Mouse (Mus musculus): ENCODE results near the gene Tle6.
A peak's percentile ranks its signal among the peaks of the same experiment; 100 is the strongest.

The Tle6 gene

GRCm38 (mm10) chr10:81593935-81594334 is 6.9 kb downstream of the Tle6 start:
- DNase-seq (ENCODE audit: inconsistent age in 2 of 2, low spot score in 1 of 2) = no peak

DNA sequence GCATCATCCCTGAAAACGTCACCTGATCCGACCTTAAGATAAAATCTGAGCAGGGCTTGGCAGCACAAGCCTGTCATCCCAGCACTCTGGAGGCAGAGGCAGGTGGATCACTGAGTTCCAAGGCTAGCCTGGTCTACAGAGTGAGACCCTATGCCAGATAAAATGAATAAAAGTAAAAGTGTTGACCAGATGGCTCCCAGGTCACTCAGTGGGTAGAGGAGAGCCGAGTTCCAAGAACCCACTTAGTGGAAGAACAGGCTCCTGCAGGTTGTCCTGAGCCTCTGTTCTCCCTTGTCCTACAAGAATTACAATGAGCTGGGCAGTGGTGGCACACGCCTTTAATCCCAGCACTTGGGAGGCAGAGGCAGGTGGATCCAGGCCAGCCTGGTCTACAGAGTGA is 7.7 kb downstream of the Tle6 start:
- DNase-seq (ENCODE audit: inconsistent age in 2 of 2, low spot score in 1 of 2) = no peak

DNA sequence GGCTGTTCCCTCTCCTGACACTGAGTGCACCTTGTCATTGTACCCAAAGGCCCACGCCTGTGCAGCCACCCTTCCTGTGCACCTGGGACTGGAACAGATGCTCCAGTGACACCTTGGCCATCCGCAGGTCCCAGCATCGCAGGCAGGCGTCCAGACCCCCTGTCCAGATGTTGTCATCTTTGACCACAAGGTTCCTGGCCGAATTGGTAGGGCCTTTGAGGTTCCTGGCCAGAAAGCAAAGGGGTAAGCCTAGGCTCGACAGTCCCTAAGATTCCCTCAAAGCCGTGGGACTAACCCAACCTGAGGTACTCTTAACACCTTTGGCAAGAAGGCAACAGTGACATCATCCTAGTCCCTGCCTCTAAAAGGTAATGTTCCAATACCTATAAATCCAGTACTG is 8.2 kb downstream of the Tle6 start:
- DNase-seq (ENCODE audit: inconsistent age in 2 of 2, low spot score in 1 of 2) = no peak

DNA sequence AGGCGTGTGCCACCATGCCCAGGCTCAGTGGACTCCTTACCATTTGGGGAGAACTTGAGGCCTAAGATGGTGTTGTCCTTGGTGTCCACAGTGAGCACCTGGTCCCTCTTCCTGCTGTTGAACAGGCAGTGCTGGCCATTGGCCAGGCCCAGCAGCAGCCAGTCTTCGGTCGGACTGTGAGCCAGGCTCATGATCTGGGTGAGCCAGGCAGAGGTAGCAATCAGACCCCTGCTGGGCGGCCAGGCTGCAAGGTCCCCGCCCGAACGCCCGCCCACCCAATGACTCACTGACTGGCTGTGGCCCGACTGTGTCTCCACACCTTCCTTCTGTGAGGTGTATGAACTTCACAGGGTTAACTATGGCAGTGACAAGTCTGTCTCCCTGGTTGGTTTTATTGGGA is 9.0 kb downstream of the Tle6 start:
- no peak for DNase-seq (ENCODE audit: inconsistent age in 2 of 2, low spot score in 1 of 2)

- no peak for DNase-seq (ENCODE audit: inconsistent age in 2 of 2, low spot score in 1 of 2)
Observed at GRCm38 (mm10) chr10:81588739-81589138, 12.1 kb downstream of the Tle6 start.

DNA sequence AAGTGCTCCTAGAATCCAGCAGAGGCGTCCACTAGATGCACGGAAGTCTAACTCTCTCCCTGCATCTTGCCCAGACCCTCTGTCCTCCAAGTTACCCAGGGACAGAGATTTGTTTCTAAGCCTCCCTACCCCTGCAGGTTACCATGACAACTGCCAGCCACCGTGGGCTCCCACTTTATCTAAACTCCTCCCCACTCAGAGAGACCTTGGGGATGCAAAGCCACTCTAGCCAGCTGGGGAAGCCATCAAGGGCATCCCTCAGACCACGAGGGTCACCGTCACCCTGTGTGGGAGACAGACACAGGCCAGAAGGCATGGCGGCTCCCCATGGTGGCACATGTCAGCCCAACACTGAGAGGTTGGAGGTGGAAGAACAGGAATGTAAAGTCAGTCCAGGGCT is 17.5 kb downstream of the Tle6 start:
- DNase-seq (ENCODE audit: inconsistent age in 2 of 2, low spot score in 1 of 2) = peak; percentile 43 to 72

- peak in 1 of 2 experiments; percentile 46 for DNase-seq (ENCODE audit: inconsistent age in 2 of 2, low spot score in 1 of 2)
Observed at GRCm38 (mm10) chr10:81580441-81581070, 20.3 kb downstream of the Tle6 start.

- no peak for DNase-seq (ENCODE audit: inconsistent age in 2 of 2, low spot score in 1 of 2)
Observed at GRCm38 (mm10) chr10:81579967-81580366, 20.9 kb downstream of the Tle6 start.

- DNase-seq (ENCODE audit: inconsistent age in 2 of 2, low spot score in 1 of 2) = peak; percentile 75 to 86
Observed at GRCm38 (mm10) chr10:81575695-81576094, 25.2 kb downstream of the Tle6 start.

- peak; percentile 77 to 84 for DNase-seq (ENCODE audit: inconsistent age in 2 of 2, low spot score in 1 of 2)
Observed at GRCm38 (mm10) chr10:81575208-81575631, 25.7 kb downstream of the Tle6 start.

DNA sequence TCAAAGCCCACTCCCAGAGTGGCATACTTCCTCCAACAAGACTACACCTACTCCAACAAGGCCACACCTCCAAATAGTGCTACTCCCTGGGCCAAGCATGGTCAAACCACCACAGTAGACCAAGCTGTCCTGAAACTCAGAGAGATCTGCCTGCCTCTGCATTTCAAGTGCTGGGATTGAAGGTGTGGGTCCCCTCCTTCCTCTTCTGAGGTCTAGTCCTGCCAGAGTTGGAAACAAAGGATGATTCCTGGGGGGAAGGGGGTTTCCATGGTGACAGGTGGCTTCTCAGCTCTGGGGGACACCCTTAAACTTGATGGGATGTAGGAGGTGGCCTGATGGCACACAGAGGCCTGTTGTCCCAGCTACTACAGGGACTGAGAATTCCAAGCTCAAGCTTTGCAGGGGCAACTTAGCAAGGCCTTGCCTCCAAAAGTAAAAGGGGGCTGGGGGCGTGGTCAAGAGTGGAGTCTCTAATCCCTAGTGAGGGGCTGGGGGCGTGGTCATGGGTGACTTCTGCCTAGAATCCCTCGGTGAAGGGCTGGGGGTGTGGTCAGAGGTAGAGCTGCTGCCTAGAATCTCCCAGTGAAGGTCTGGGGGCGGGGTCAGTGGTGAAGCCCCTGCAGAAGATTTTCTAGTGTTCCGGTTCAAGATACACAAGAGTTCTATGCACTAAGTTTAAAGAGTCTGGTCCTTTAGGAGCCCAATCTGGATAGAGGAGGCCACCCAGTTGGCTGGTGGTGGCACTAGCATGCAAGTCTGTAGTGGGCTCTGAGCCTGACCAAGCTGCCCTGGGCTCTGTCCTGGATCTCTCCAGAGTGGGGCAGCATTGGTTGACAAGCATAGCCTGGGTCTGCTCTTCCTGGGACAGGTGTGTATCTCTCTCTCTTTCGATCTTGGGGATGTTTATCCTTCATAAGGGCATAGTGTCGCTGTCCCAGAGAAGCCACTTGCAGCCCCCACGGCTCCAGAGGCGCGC is 26.5 kb downstream of the Tle6 start, which contains the start of gene Tle2:
TSS of gene Tle2 (plus strand) at position 481 of the 976 bp plus-strand sequence.
- DNase-seq (ENCODE audit: inconsistent age in 2 of 2, low spot score in 1 of 2) = peak; percentile 56 to 69

DNA sequence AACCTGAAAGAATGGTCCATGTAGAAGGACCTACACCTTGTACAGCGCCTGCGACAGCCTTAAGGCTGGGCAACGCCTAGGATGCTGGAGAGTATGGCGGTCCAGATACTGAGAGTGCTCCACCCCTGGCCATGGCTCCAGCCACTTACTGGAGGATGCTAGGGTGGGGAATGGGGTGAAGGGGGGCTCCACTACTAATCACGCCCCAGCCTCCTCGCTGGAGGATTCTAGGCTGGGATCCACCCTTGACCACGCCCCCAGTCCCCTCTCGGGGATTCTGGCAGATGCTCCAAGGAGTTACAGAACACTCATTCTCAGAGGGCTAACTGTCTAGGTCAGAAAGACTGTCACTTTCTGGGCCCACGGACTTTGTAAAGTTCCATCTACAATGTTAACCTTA is 27.9 kb downstream of the Tle6 start:
- DNase-seq (ENCODE audit: inconsistent age in 2 of 2, low spot score in 1 of 2) = peak; percentile 59 to 77

GRCm38 (mm10) chr10:81572133-81572671 is 28.7 kb downstream of the Tle6 start:
- DNase-seq (ENCODE audit: inconsistent age in 2 of 2, low spot score in 1 of 2) = peak; percentile 80 to 92

- peak; percentile 99 to 100 for DNase-seq (ENCODE audit: inconsistent age in 2 of 2, low spot score in 1 of 2)
Observed at GRCm38 (mm10) chr10:81571501-81571876, 29.4 kb downstream of the Tle6 start.

DNA sequence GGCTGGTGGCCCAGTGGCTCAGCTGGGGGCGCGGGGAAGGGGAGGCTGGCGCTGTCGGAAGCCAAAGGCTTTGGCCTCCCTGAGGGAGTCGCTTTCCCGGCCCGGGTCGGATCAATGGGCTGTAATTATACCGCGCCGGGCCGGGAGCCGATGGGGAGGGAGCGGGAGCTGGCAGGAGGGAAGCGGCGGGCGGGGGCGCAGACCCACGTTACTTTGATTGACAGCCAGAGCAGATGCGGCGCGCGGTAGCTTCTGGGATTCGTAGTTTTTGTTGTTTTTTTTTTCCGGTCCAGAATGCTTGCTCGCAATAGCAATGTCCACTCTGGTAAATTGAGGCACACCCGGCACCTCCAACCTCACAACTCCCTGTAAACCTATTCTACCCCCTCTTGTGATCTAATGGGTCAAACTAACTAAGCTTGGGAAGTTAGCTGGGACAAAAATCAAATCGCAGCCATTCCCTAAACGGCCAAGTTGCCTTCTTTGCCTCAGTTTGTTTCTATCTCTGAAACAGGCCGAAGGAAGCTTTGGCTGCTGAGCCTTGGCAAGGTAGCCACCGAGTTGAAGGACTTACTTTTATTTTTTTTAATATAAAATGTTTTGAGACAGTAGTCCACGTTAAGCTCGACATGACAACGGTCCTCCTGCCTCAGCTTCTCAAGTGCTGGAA is 29.9 kb downstream of the Tle6 start:
- DNase-seq (ENCODE audit: inconsistent age in 2 of 2, low spot score in 1 of 2) = peak; percentile 95 to 98

DNA sequence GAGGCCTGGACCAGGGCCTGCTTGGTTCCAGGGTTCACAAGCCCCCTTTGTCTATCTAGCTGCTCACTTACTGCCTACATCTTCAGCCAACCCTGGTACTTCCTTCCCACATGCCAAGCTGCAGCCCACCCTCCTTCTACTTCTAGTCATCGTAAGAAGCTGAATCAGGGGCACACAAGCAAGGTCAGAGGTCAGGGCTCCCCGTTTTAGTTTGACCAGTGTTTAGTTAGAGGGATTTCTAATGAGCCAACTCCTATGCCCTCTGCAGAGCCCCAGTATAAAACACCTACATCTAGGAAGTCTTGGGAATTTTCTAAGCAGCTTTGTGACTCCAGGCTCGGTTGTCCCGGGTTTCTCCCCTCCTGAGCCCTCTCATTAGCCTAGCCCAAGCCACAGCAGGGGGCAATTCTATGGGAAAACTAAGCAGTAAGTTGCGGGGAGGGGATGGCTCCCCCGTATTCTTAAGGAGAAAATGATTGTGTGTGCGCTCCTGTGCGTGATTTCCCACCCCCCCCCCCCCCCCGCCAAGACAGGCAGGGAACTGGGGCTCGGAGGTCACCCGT is 30.6 kb downstream of the Tle6 start:
- no peak for DNase-seq (ENCODE audit: inconsistent age in 2 of 2, low spot score in 1 of 2)

DNA sequence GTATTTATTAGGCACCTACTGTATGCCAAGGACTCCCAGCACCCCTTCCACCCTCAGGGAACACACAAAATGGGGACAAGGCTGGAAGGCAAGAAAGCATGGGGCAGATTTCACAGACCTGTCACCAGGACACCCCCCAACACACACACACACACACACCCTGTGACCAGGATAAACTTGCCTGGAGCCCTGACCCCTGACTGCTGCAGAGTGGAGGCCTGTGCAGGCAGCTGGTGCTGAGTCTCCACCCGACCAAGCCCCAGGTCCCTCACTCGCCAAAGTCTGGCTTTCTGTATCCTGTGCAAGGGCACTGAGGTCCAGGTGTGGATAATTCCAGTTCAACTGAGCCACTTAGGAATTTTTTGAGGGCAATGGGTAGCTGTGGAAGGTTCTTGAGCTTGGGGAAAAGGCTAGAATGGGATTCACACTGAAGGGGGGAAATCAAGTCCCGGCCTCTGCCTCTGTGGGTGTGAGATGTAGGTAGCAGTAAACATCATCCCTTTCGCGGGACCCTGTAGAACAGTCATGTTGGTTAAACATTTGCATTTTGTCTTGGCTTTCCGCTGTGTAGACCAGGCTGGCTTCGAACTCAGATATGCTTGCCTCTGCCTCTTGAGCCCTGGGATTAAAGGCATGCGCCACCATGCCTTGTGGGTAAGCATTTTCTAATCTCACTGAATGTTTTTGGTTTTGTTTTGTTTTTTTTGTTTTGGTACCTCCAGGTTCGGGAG is 31.2 kb downstream of the Tle6 start:
- DNase-seq (ENCODE audit: inconsistent age in 2 of 2, low spot score in 1 of 2) = peak; percentile 47 to 62

DNA sequence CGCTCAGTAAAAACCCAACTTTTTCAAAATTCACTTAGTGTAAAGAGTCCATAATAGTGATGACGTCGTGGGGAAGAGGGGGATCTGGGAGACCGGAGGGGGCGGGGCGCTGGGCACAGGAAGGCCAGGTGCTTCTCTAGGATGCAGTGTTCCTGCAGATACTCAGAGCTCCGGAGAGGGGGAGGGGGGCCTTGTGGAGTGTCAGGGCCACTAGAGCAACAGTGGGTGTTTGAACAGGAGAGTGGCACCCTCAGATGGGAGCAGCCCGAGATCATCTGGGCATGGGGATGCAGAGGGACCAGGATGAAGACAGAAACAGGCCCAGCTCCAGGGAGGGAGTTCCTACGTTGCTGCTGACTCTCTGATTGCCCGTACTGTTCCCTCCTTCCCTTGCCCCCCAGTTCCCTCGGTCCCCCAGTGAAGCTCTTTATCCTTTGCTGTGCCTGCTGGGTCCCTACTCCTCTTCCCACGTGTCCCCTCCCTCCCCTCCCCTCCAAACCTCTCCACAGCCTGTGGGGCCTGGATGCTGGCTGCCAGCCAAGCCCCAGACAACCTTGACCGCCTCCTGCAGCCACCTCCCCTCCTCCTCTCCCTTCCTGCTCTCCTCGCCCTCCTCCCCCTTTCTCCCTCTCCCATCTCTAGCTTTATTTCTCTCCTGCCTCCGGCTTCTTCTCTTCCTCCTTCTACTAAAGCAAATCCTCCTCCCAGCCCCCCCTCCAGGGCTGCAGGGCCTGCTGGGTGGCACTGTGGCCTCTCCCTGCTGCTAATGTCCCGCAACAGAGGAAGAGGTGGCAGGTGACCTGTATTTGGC is 32.3 kb downstream of the Tle6 start:
- peak; percentile 90 for DNase-seq (ENCODE audit: inconsistent age in 2 of 2, low spot score in 1 of 2)
